24 mouse cellular contexts compared by ENCODE assay signal in genomic region chr17:35278957-35279688, GRCm38 (mm10).
"Had no signal": no experiment of that assay in that cellular context is flagged by ENCODE, and none has a peak within 500 bp of the region (broad histone marks: within the 10 kb centered on the region; RNA-seq: fewer than 3 reads in every experiment).

No protein-coding gene starts in this region.

- H3K27ac ChIP-seq: heart, embryonic 10.5 days; hindbrain, embryonic 13.5 days; hindbrain, embryonic 15.5 days; hindbrain, postnatal 0 days; kidney, embryonic 15.5 days; kidney, postnatal 0 days; limb, embryonic 13.5 days; limb, embryonic 15.5 days; liver, embryonic 12.5 days; liver, embryonic 14.5 days had no signal

- H3K4me3 ChIP-seq: heart, embryonic 10.5 days; heart, embryonic 12.5 days; hindbrain, embryonic 13.5 days; hindbrain, embryonic 15.5 days; kidney, embryonic 15.5 days; limb, embryonic 13.5 days; limb, embryonic 15.5 days; liver, embryonic 12.5 days had no signal

- DNase-seq: gastrocnemius, postnatal 14 days; gastrocnemius, postnatal 36 days; heart, adult 18-20 months; heart, postnatal 14 days; heart, postnatal 36 days; kidney, adult 11 months; kidney, adult 2 months; kidney, adult 9 months; kidney, postnatal 14 days; kidney, postnatal 36 days; layer of hippocampus, postnatal 36 days; left cerebral cortex, postnatal 4 days had no signal

- ATAC-seq: hindbrain, postnatal 0 days; intestine, embryonic 16.5 days; liver, embryonic 12.5 days had no signal
